Mouse (Mus musculus): ENCODE measurements around the gene Gm48552. TPM values are rescaled to one million over a fixed set of nuclear protein-coding genes. Genes with fewer than 3 reads are reported as not detected.

Gm48552 gene
- polyA plus RNA-seq, 1 experiment = not detected

DNA sequence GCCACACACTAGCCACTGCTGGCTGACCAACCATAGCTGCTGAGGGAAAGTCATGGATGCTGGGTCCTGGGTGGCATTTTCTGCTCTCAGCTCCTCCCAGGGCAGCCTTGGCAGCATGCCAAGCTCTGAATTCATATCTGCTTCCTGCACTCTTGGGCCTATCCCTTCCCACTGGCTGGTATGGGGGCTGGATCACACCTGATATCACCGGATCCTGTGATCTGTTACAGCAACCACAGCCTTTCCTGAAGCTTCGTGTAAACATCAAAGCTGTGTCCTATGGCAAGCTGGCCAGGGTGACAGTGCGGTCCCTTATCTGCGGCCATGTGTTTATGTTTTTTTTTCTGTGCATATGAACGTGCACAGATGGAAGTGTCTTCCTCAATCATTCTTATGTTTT is 6.8 kb upstream of the Gm48552 start:
- TF ChIP-seq CTCF (IDR thresholded peaks at IDR 0.05; ENCODE audit: insufficient read depth, low read depth, low read length) (no peak), POLR2A (IDR thresholded peaks at IDR 0.05; ENCODE audit: insufficient read depth, low read depth, low read length) (no peak)
- Histone ChIP-seq H3K4me3 (ENCODE audit: insufficient read depth, low read depth, low read length) (no peak overlapping the region), H3K27ac (ENCODE audit: insufficient read depth, low read depth, low read length) (no peak overlapping the region), H3K4me1 (ENCODE audit: control insufficient read depth, insufficient read depth, low read length) (peaks cover 23% of the 10 kb centered on the region)
- 90% methylated on average over 5 of the region's 5 CpGs for WGBS

DNA sequence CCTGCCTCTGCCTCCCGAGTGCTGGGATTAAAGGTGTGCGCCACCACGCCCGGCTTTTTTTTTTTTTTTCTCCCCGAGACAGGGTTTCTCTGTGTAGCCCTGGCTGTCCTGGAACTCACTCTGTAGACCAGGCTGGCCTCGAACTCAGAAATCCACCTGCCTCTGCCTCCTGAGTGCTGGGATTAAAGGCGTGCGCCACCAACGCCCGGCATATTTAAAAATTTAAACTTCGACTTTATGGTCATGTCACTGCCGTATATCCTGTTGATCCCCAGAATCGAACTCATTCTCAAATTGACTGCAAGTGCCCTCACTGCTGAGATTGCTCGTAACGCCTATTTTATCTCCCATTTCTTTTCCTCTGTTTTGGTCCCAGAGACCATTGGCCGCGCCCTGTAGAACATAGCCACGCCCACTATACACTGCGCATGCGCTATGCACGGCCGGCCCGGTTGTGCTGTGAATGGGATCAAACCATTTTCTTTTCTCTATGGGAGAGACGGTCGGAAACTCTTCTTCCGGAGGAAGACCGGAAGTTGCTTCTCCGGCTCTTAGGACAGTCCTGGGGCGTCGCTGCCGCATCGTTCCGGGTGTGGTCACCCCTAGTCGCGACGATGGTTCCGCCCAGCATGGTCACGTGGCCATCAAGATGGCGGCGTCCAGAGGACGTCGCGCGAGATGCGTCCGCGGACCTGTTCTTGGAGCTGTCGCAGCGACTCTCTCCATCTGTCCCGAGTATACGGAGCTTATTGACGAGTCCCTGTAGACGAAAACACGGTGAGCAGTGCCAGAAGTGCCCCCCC is 4.8 kb upstream of the Gm48552 start, which contains the start of the genes Dohh and Gm48551:
Gene Dohh, plus strand, starts transcription at position 627 of the 803 bp plus-strand sequence.
Gene Gm48551, plus strand, starts transcription at position 665 of the 803 bp plus-strand sequence.
- no peak within 1 kb of the TSS for H3K27ac ChIP-seq (ENCODE audit: insufficient read depth, low read depth, low read length)
- TF ChIP-seq CTCF (IDR thresholded peaks at IDR 0.05; ENCODE audit: insufficient read depth, low read depth, low read length) (no peak), POLR2A (IDR thresholded peaks at IDR 0.05; ENCODE audit: insufficient read depth, low read depth, low read length) (peak; percentile 57; the same call in 1 of the 2 replicates)
- peak within 1 kb of the TSS; percentile 63 for H3K4me3 ChIP-seq (ENCODE audit: insufficient read depth, low read depth, low read length)
- WGBS = 4% methylated on average over 52 of the region's 54 CpGs
- H3K4me1 ChIP-seq (ENCODE audit: control insufficient read depth, insufficient read depth, low read length) = peaks cover 16% of the 10 kb centered on the region

DNA sequence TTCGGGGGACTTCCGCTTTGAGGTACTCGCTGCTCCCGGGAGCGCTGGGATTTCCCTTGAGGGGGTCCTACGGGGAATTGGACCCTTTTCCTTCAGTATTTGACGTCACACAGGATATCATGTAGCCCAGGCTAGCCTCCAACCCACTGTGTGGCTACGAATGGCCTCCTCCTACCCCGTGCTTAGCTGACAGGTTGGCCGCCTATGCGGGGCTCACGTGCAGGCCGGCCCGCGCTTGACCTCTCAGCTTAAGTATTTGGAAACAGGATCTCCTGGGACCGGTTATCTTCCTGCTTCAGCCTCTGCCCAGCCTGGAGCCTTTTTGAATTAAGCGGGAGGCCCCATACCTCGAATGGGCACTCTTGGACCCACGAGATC is 4.2 kb upstream of the Gm48552 start:
- Histone ChIP-seq H3K4me3 (ENCODE audit: insufficient read depth, low read depth, low read length) (peak overlapping the region; percentile 63), H3K27ac (ENCODE audit: insufficient read depth, low read depth, low read length) (no peak overlapping the region), H3K4me1 (ENCODE audit: control insufficient read depth, insufficient read depth, low read length) (peaks cover 16% of the 10 kb centered on the region)
- no peak for TF ChIP-seq CTCF (IDR thresholded peaks at IDR 0.05; ENCODE audit: insufficient read depth, low read depth, low read length)
- WGBS = under 1% methylated on average over 19 of the region's 19 CpGs

DNA sequence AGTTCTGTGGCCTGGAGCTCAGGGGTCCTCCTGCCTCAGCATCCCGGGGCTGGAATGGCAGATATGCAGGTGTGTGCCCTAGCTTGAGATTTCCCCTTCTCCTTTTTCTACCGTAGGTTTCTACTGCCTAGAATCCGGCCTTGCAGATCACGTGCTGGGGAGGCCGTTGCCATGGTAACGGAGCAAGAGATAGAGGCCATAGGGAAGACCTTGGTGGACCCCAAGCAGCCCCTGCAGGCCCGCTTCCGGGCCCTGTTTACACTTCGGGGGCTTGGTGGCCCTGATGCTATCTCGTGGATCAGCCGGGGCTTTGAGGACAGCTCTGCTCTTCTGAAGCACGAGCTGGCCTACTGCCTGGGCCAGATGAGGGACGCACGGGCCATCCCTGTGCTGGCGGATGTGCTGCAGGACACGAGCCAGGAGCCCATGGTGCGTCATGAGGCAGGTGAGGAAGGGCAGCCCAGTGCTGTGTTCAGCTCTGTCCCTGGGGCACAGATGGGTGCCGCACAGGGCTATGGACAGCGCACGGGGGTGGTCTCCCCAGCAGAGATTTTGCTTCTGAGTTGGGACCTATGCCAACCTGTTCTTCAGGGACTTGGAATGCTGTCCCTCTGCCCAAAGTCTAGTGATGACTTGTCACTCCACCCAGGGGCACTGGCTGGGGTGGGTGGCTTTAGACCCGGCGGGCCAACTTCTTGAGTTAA is 3.0 kb upstream of the Gm48552 start:
- peak overlapping the region; percentile 63; the same call in 1 of the 2 replicates for H3K4me3 ChIP-seq (ENCODE audit: insufficient read depth, low read depth, low read length)
- WGBS = 76% methylated on average over 22 of the region's 22 CpGs
- H3K4me1 ChIP-seq (ENCODE audit: control insufficient read depth, insufficient read depth, low read length) = peaks cover 16% of the 10 kb centered on the region
- TF ChIP-seq POLR2A (IDR thresholded peaks at IDR 0.05; ENCODE audit: insufficient read depth, low read depth, low read length) (no peak), CTCF (IDR thresholded peaks at IDR 0.05; ENCODE audit: insufficient read depth, low read depth, low read length) (no peak)
- H3K27ac ChIP-seq (ENCODE audit: insufficient read depth, low read depth, low read length) = no peak overlapping the region

DNA sequence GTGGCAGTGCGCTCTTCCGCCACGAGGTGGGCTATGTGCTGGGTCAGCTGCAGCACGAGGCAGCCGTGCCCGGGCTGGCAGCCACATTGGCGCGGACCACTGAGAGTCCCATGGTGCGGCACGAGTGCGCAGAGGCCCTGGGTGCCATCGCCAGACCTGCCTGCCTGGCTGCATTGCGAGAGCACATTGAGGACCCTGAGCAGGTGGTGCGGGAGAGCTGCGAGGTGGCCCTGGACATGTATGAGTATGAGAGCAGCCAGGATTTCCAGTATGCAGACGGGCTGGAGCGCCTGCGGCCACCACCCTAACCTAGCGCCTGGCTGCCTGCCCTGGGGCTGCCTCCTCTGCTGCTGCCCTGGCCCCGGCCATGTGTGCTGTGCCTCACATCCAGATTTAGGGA is 1.1 kb upstream of the Gm48552 start:
- Histone ChIP-seq H3K27ac (ENCODE audit: insufficient read depth, low read depth, low read length) (no peak overlapping the region), H3K4me1 (ENCODE audit: control insufficient read depth, insufficient read depth, low read length) (peaks cover 16% of the 10 kb centered on the region), H3K4me3 (ENCODE audit: insufficient read depth, low read depth, low read length) (no peak overlapping the region)
- 94% methylated on average over 20 of the region's 20 CpGs for WGBS
- TF ChIP-seq POLR2A (IDR thresholded peaks at IDR 0.05; ENCODE audit: insufficient read depth, low read depth, low read length) = no peak
- TF ChIP-seq CTCF (IDR thresholded peaks at IDR 0.05; ENCODE audit: insufficient read depth, low read depth, low read length) = no peak

DNA sequence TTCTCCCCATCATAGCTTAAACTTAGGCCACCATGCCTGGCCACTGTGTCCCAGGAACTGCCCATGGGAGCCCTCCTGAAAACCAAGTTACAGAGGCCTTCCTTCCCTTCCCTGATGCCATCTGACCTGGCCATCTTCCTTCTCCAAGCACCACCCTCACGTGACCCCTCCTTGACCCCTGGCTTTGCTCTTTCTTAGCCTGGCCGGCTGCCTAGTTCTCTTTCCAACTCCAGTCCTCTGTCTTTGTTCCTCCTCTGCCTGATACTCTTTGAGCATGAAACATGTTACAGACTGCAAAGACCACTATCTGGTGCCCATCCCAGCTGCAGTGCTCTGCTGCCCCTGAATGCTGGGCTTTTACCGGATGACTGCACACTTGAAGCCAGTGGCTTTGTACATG is 568 bp downstream of the Gm48552 start:
- TF ChIP-seq CTCF (IDR thresholded peaks at IDR 0.05; ENCODE audit: insufficient read depth, low read depth, low read length) = no peak
- TF ChIP-seq POLR2A (IDR thresholded peaks at IDR 0.05; ENCODE audit: insufficient read depth, low read depth, low read length) = no peak
- peaks cover 26% of the 10 kb centered on the region for H3K4me1 ChIP-seq (ENCODE audit: control insufficient read depth, insufficient read depth, low read length)
- H3K4me3 ChIP-seq (ENCODE audit: insufficient read depth, low read depth, low read length) = no peak overlapping the region
- WGBS = 47% methylated on average over 3 of the region's 3 CpGs
- no peak overlapping the region for H3K27ac ChIP-seq (ENCODE audit: insufficient read depth, low read depth, low read length)

DNA sequence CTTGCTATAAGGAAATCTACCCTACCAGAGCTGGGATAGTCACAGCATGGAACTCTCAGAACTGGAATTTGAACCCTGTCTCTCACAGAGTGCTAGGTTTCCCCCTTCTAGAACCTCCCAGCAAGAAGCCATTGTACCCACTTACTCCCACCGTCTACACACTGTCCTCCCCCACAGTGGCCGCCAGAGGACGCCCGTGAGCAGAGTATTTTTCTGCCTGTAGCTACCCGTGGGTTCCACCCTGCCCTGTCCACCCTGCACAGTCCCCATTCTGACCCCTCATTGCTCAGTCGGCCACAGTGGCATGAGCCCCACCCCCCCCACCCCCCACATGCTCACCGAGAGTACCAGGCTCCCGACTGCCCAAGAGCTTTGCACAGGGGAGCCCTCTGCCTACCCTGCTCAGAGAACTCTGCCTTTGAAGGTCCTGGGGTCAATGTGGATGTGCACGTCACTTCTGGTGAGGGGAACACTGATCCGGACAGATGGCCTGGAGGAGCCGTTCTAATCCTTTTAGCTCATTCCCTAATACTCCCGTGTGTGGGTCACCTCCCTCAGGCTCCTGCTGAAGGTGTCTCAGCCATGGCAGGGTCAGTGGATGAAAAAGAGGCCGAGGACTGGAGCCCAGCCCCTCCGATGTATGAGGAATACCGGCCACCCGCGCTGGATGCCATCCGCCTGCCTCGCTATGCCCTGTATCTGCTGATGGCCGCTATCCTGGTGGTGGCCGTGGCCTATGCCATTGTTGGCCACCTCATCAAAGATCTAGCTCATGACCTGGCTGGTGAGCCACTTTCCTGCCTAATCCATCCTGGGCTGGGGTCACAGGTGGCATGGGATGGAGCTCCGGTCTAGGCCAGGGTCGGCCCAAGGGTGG is 1.2 kb downstream of the Gm48552 start:
- TF ChIP-seq POLR2A (IDR thresholded peaks at IDR 0.05; ENCODE audit: insufficient read depth, low read depth, low read length) = no peak
- peak; percentile 93 for TF ChIP-seq CTCF (IDR thresholded peaks at IDR 0.05; ENCODE audit: insufficient read depth, low read depth, low read length)
- 55% methylated on average over 23 of the region's 23 CpGs for WGBS
- no peak overlapping the region for H3K27ac ChIP-seq (ENCODE audit: insufficient read depth, low read depth, low read length)
- H3K4me3 ChIP-seq (ENCODE audit: insufficient read depth, low read depth, low read length) = no peak overlapping the region
- H3K4me1 ChIP-seq (ENCODE audit: control insufficient read depth, insufficient read depth, low read length) = peaks cover 22% of the 10 kb centered on the region

DNA sequence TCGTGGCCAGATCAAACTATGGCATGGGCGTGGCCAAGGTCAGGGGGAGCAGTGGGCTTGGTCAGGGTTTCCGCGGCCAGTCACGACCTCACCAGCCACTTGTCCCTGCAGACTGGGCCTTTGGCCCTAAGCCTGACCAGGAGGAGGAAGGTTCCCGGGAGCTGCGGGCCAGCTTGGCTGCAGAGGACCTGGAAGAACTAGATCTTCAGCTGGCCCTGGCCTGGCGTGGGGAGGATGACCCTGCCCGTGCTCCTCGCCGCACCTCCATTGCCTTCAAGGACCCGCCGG is 1.8 kb downstream of the Gm48552 start:
- H3K27ac ChIP-seq (ENCODE audit: insufficient read depth, low read depth, low read length) = no peak overlapping the region
- no peak overlapping the region for H3K4me3 ChIP-seq (ENCODE audit: insufficient read depth, low read depth, low read length)
- peaks cover 16% of the 10 kb centered on the region for H3K4me1 ChIP-seq (ENCODE audit: control insufficient read depth, insufficient read depth, low read length)
- TF ChIP-seq CTCF (IDR thresholded peaks at IDR 0.05; ENCODE audit: insufficient read depth, low read depth, low read length) (no peak), POLR2A (IDR thresholded peaks at IDR 0.05; ENCODE audit: insufficient read depth, low read depth, low read length) (no peak)
- 90% methylated on average over 13 of the region's 13 CpGs for WGBS

Measured in olfactory bulb, adult 2 months (tissue).